Mouse (Mus musculus) liver, embryonic 18 days (tissue): ENCODE data around the gene Btbd18. TPM values are rescaled to one million over a fixed set of nuclear protein-coding genes. Genes with fewer than 3 reads are reported as not detected.

Source experiments
- polyA plus RNA-seq: library from polyadenylated mRNA; depleted of rRNA; stranded (reverse); fragments of >200 nt; gene quantifications from 2 replicates; pipeline ENCODE4 v1.2.3, GENCODE M21; 2012; rRNA removed

Btbd18 gene
- polyA plus RNA-seq: 0.01 and 0.02 TPM in 2 replicates

GRCm38 (mm10) chr2:84658806-84659205 lies at the start of gene Btbd18:
Gene Btbd18, plus strand, starts transcription at chr2:84659079.

DNA sequence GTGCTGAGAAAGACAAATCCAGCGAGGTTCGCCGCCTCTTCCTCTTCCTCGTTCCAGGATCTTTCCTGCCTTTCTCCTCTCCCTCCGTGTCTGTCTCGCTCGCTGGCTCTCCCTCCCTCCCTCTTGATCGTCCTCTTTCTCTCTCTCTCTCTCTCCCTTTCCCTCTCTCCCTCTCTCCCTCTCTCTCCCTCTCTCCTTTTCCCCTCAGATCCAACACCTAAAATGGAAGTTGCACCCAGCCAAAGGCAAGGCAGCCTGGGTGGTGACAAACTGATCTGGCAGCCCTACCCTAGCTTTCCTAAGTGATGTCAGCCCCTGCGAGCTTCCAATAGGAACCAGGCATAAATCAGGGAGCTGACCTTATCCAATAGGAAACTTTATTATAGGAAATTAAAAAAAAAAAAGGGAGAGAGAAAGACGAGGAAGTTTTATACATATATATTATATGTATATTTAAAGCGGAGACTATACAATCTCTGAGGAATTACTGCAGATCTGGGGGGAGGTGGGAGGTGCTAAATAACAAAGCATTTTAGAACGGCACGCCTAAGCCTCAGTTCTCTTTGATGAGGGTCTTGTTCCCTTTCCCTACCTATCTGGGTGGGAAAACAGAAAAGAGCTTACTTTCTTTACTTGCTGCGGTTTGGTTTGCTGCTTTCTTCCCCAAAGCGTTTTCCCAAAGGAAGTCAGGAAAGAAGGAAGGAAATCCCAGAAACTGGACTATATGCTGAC lies 8.2 kb upstream of the Btbd18 start, which contains the start of gene Ctnnd1:
TSS of gene Ctnnd1 (minus strand) at position 302 of the 732 bp plus-strand sequence.

GRCm38 (mm10) chr2:84670569-84670933 lies 11.7 kb downstream of the Btbd18 start, which contains the start of gene Selenoh:
Gene Selenoh, minus strand, starts transcription at chr2:84670770.

GRCm38 (mm10) chr2:84677968-84678880 lies 19.3 kb downstream of the Btbd18 start, which contains the start of the genes Gm28635 and Med19:
Gene Gm28635, minus strand, starts transcription at chr2:84678041.
Gene Med19, plus strand, starts transcription at chr2:84678402.

DNA sequence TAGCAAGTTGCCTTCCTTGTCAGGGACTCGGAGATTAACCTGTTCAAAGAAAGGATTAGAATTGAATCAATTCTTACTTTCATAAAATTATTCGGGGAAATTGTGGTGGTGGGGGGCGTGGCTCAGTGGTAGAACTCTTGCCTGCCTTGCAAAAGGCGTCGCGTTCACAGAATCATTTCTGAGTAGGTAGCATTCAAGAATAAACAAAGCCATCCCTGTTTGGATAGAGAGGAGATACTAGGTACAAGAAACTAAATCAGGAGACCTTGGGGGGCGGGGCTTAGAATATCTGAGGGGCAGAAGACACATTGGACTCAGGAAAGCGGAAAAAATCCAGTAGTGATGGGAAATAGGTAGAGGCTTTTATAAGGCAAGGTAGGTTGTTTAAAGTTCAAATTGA lies 20.1 kb downstream of the Btbd18 start, which contains the start of gene Tmx2:
TSS of gene Tmx2 (minus strand) at position 125 of the 400 bp plus-strand sequence.

DNA sequence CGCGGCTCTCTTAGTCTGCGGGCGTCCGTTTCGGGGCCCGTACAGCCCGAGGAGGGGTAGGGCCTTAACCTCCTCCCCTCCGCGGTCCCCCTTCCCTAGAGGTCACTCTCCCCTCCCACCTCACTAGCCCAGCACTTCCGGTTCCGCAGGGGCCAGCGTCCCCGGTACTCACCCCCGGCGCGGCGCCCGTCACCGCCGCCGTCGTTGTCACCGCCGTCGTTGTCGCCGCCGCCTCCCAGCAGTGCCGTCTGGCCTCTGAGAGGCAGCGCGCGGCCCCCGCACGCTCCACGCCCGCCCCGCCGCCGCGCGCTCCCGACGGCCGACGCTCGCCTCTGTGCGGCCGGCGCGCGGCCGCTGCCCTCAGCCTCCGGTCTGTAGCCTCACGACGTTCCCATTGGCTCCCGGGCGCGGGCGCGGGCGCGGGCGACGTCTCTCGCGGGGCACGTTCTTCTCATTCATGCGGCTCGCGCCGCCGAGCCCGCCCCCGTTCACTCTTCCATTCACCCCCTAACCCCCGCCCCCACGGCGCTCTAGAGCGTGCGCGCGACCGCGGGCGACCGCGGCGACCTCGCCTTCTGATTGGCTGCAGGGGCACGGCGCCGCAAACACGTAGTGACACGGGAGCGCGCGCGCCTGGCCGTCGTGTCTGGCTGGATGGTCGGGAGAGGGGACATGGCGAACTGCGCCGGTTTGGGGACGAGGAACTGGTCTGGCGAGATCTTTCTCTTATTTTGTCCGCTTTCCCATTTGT lies 56.1 kb downstream of the Btbd18 start, which contains the start of gene Zdhhc5:
TSS of gene Zdhhc5 (minus strand) at position 370 of the 751 bp plus-strand sequence.

Other genes with a start within 250 kb of the Btbd18 start
- gene Calcrl, start 233.7 kb upstream of the Btbd18 start, polyA plus RNA-seq: 5.0 and 5.7 TPM in 2 replicates
- 11.6 and 11.8 TPM in 2 replicates for gene Tfpi, start 182.3 kb upstream of the Btbd18 start, polyA plus RNA-seq
- gene Ctnnd1, start 8.3 kb upstream of the Btbd18 start, polyA plus RNA-seq: 21.0 and 23.7 TPM in 2 replicates
- 51.1 and 54.1 TPM in 2 replicates for gene Selenoh, start 11.7 kb downstream of the Btbd18 start, polyA plus RNA-seq
- gene Gm28635, start 19.0 kb downstream of the Btbd18 start, polyA plus RNA-seq: not detected in 2 replicates
- 8.1 and 8.5 TPM in 2 replicates for gene Med19, start 19.3 kb downstream of the Btbd18 start, polyA plus RNA-seq
- gene Tmx2, start 20.1 kb downstream of the Btbd18 start, polyA plus RNA-seq: 27.7 and 33.4 TPM in 2 replicates
- 15.4 and 16.1 TPM in 2 replicates for gene Zdhhc5, start 56.1 kb downstream of the Btbd18 start, polyA plus RNA-seq
- gene Clp1, start 68.3 kb downstream of the Btbd18 start, polyA plus RNA-seq: 16.4 and 19.7 TPM in 2 replicates
- gene Ypel4, start 75.0 kb downstream of the Btbd18 start, polyA plus RNA-seq: 69.8 and 81.8 TPM in 2 replicates
- 1.7 and 1.9 TPM in 2 replicates for gene Gm19426, start 84.6 kb downstream of the Btbd18 start, polyA plus RNA-seq
- 247 and 273 TPM in 2 replicates for gene Serping1, start 116.4 kb downstream of the Btbd18 start, polyA plus RNA-seq
- gene Ube2l6, start 139.7 kb downstream of the Btbd18 start, polyA plus RNA-seq: 294 and 350 TPM in 2 replicates
- gene Smtnl1, start 163.6 kb downstream of the Btbd18 start, polyA plus RNA-seq: 0.08 and 0.12 TPM in 2 replicates
- 39.7 and 45.9 TPM in 2 replicates for gene Timm10, start 167.9 kb downstream of the Btbd18 start, polyA plus RNA-seq
- 79.7 and 85.8 TPM in 2 replicates for gene Slc43a1, start 179.8 kb downstream of the Btbd18 start, polyA plus RNA-seq
- gene Rtn4rl2, start 227.6 kb downstream of the Btbd18 start, polyA plus RNA-seq: 0.08 and 0.09 TPM in 2 replicates